Mouse (Mus musculus) MEL (cell line): Measurements from ENCODE around the gene Mertk. TPM values are rescaled to one million over a fixed set of nuclear protein-coding genes. Genes with fewer than 3 reads are reported as not detected.

Source experiments
- DNase-seq: peaks from one replicate; pipeline ENCODE4 v3.0.0; 2011; ENCODE audit warnings: low read depth, low spot score
- H3K27ac ChIP-seq: 2 replicates; pipeline ENCODE4 v1.5.1; 2012; ENCODE audit warnings: low read depth, mild to moderate bottlenecking, control low read depth, low read length, moderate library complexity; ENCODE audit not compliant: control insufficient read depth
- H3K27me3 ChIP-seq, 2 experiments: fragments of 150-350 bp in 1 of 2; sonication (generic) in 1 of 2; 2 replicates each; pipeline ENCODE4 v1.6.1; 2012; ENCODE audit warnings: low read length in 2 of 2, mild to moderate bottlenecking in 2 of 2, improper control_type of control experiment in 1 of 2, moderate library complexity in 1 of 2; ENCODE audit not compliant: insufficient read depth in 2 of 2, control insufficient read depth in 1 of 2
- H3K36me3 ChIP-seq, 2 experiments: 2 replicates each; pipeline ENCODE4 v1.6.1; 2012 to 2014; ENCODE audit warnings: low read length in 2 of 2, improper control_type of control experiment in 1 of 2, inconsistent platforms in 1 of 2, mild to moderate bottlenecking in 1 of 2; ENCODE audit not compliant: insufficient read depth in 2 of 2, control insufficient read depth in 1 of 2
- H3K4me1 ChIP-seq, 2 experiments: fragments of 150-350 bp in 1 of 2; sonication (generic) in 1 of 2; 2 replicates each; pipeline ENCODE4 v1.6.1; 2012; ENCODE audit warnings: low read length in 2 of 2, improper control_type of control experiment in 1 of 2, mild to moderate bottlenecking in 1 of 2; ENCODE audit not compliant: insufficient read depth in 2 of 2, control insufficient read depth in 1 of 2
- H3K4me3 ChIP-seq, 2 experiments: fragments of 150-350 bp in 1 of 2; sonication (generic) in 1 of 2; 2 replicates each; pipeline ENCODE4 v1.5.1; 2012; ENCODE audit warnings: low read depth in 2 of 2, low read length in 2 of 2, mild to moderate bottlenecking in 2 of 2, moderate library complexity in 2 of 2, control low read depth in 1 of 2, improper control_type of control experiment in 1 of 2; ENCODE audit not compliant: control insufficient read depth in 1 of 2, insufficient read depth in 1 of 2
- H3K79me2 ChIP-seq: 2 replicates; pipeline ENCODE4 v1.6.1; 2012; ENCODE audit warnings: mild to moderate bottlenecking, low read length, moderate library complexity; ENCODE audit not compliant: control insufficient read depth, poor library complexity, insufficient read depth
- H3K9ac ChIP-seq: 2 replicates; pipeline ENCODE4 v1.6.1; 2012; ENCODE audit warnings: low read depth, mild to moderate bottlenecking, control low read depth, low read length, moderate library complexity; ENCODE audit not compliant: control insufficient read depth, poor library complexity, severe bottlenecking
- H3K9me3 ChIP-seq: fragments of 150-350 bp; sonication (generic); replicated peaks from 2 replicates; pipeline ENCODE4 v1.6.1; 2012; ENCODE audit warnings: mild to moderate bottlenecking, low read length, improper control_type of control experiment, moderate library complexity; ENCODE audit not compliant: insufficient read depth
- BHLHE40 ChIP-seq: IDR thresholded peaks from 2 replicates; pipeline ENCODE4 v1.6.1; 2012; ENCODE audit warnings: low read depth, mild to moderate bottlenecking, inconsistent platforms, low read length, improper control_type of control experiment, borderline replicate concordance
- CHD1 ChIP-seq: IDR thresholded peaks from 2 replicates; pipeline ENCODE4 v1.6.1; 2012; ENCODE audit warnings: low read depth, mild to moderate bottlenecking, inconsistent platforms, low read length, improper control_type of control experiment
- CHD2 ChIP-seq: IDR thresholded peaks from 2 replicates; pipeline ENCODE4 v1.6.1; 2011; ENCODE audit warnings: low read length, improper control_type of control experiment
- CTCF ChIP-seq, 3 experiments: IDR thresholded peaks in 2 of 3; conservative IDR thresholded peaks in 1 of 3; 2 replicates each; pipeline ENCODE4 v1.5.1; 2011 to 2012; ENCODE audit warnings: low read length in 3 of 3, low read depth in 2 of 3, mild to moderate bottlenecking in 2 of 3, improper control_type of control experiment in 1 of 3, inconsistent platforms in 1 of 3, mixed read lengths in 1 of 3, moderate library complexity in 1 of 3; ENCODE audit not compliant: control insufficient read depth in 1 of 3, insufficient read depth in 1 of 3, poor library complexity in 1 of 3, severe bottlenecking in 1 of 3
- ELF1 ChIP-seq: IDR thresholded peaks from 2 replicates; pipeline ENCODE4 v1.6.1; 2014; ENCODE audit warnings: low read depth, mild to moderate bottlenecking, inconsistent platforms, low read length, improper control_type of control experiment, moderate library complexity
- ETS1 ChIP-seq: IDR thresholded peaks from 2 replicates; pipeline ENCODE4 v1.6.1; 2012; ENCODE audit warnings: low read depth, mild to moderate bottlenecking, inconsistent platforms, low read length, improper control_type of control experiment, moderate library complexity
- GABPA ChIP-seq: IDR thresholded peaks from 2 replicates; pipeline ENCODE4 v1.6.1; 2012; ENCODE audit warnings: low read depth, mild to moderate bottlenecking, inconsistent platforms, low read length, improper control_type of control experiment, moderate library complexity
- KAT2A ChIP-seq: conservative IDR thresholded peaks from 2 replicates; pipeline ENCODE4 v1.6.1; 2012; ENCODE audit warnings: low read depth, low read length, improper control_type of control experiment, inconsistent platforms
- MAX ChIP-seq: IDR thresholded peaks from 2 replicates; pipeline ENCODE4 v1.6.1; 2011; ENCODE audit warnings: low read length, improper control_type of control experiment
- POLR2A ChIP-seq, 2 experiments: IDR thresholded peaks; 2 replicates each; pipeline ENCODE4 v1.6.1; 2011 to 2012; ENCODE audit warnings: low read length in 2 of 2, mild to moderate bottlenecking in 2 of 2, control low read depth in 1 of 2, improper control_type of control experiment in 1 of 2, low read depth in 1 of 2, moderate library complexity in 1 of 2; ENCODE audit not compliant: control insufficient read depth in 1 of 2, insufficient read depth in 1 of 2, poor library complexity in 1 of 2
- POLR2AphosphoS2 ChIP-seq: IDR thresholded peaks from 2 replicates; pipeline ENCODE4 v1.6.1; 2011; ENCODE audit warnings: low read length, improper control_type of control experiment
- POLR2AphosphoS5 ChIP-seq: IDR thresholded peaks from 2 replicates; pipeline ENCODE4 v1.6.1; 2012; ENCODE audit warnings: low read depth, borderline replicate concordance, mild to moderate bottlenecking, inconsistent platforms, low read length, moderate library complexity, mixed read lengths
- RAD21 ChIP-seq: IDR thresholded peaks from 2 replicates; pipeline ENCODE4 v1.6.1; 2011; ENCODE audit warnings: mild to moderate bottlenecking, low read depth, low read length, improper control_type of control experiment
- RCOR1 ChIP-seq: IDR thresholded peaks from 2 replicates; pipeline ENCODE4 v1.6.1; 2012; ENCODE audit warnings: low read depth, mild to moderate bottlenecking, inconsistent platforms, low read length, improper control_type of control experiment
- SMC3 ChIP-seq: IDR thresholded peaks from 2 replicates; pipeline ENCODE4 v1.6.1; 2011; ENCODE audit warnings: low read depth, low read length, improper control_type of control experiment
- TAL1 ChIP-seq: IDR thresholded peaks from 2 replicates; pipeline ENCODE4 v1.6.1; 2012; ENCODE audit warnings: mild to moderate bottlenecking, inconsistent platforms, low read length, moderate library complexity, mixed read lengths
- TBP ChIP-seq: IDR thresholded peaks from 2 replicates; pipeline ENCODE4 v1.8.0; 2011; ENCODE audit warnings: low read depth, low read length, improper control_type of control experiment
- TCF12 ChIP-seq: IDR thresholded peaks from 2 replicates; pipeline ENCODE4 v1.6.1; 2014; ENCODE audit warnings: low read depth, mild to moderate bottlenecking, inconsistent platforms, low read length, improper control_type of control experiment, moderate library complexity
- UBTF ChIP-seq: IDR thresholded peaks from 2 replicates; pipeline ENCODE4 v1.6.1; 2012; ENCODE audit warnings: low read depth, mild to moderate bottlenecking, inconsistent platforms, low read length, improper control_type of control experiment, moderate library complexity, borderline replicate concordance; ENCODE audit not compliant: insufficient read depth
- USF1 ChIP-seq: IDR thresholded peaks from 2 replicates; pipeline ENCODE4 v1.6.1; 2014; ENCODE audit warnings: low read depth, mild to moderate bottlenecking, inconsistent platforms, low read length, improper control_type of control experiment, moderate library complexity
- USF2 ChIP-seq, 2 experiments: IDR thresholded peaks; 2 replicates each; pipeline ENCODE4 v1.6.1; 2011 to 2012; ENCODE audit warnings: improper control_type of control experiment in 2 of 2, low read length in 2 of 2, borderline replicate concordance in 1 of 2, inconsistent platforms in 1 of 2, low read depth in 1 of 2, mild to moderate bottlenecking in 1 of 2; ENCODE audit not compliant: insufficient read depth in 1 of 2
- ZKSCAN1 ChIP-seq: IDR thresholded peaks from 2 replicates; pipeline ENCODE4 v1.6.1; 2012; ENCODE audit warnings: low read depth, mild to moderate bottlenecking, inconsistent platforms, low read length, improper control_type of control experiment, moderate library complexity
- ZMIZ1 ChIP-seq: IDR thresholded peaks from 2 replicates; pipeline ENCODE4 v1.6.1; 2012; ENCODE audit warnings: low read depth, mild to moderate bottlenecking, inconsistent platforms, low read length, improper control_type of control experiment, moderate library complexity
- ZNF384 ChIP-seq: IDR thresholded peaks from 2 replicates; pipeline ENCODE4 v1.6.1; 2012; ENCODE audit warnings: low read depth, mild to moderate bottlenecking, inconsistent platforms, low read length, improper control_type of control experiment
- polyA plus RNA-seq, 2 experiments: library from polyadenylated mRNA; stranded (reverse) in 1 of 2; unstranded in 1 of 2; fragments of >175 nt in 1 of 2; fragments of >200 nt in 1 of 2; gene quantifications; 2 replicates each; pipeline versions ENCODE4 v1.2.1 to v1.2.4; 2012; ENCODE audit warnings: low replicate concordance in 2 of 2, low read depth in 1 of 2; ENCODE audit not compliant: insufficient read length in 2 of 2, insufficient read depth in 1 of 2, missing spikeins in 1 of 2
- total RNA-seq: library from RNA; depleted of rRNA; stranded (reverse); fragments of 300-350 nt; gene quantifications from 2 replicates; pipeline ENCODE4 v1.2.3, GENCODE M21; 2012

The Mertk gene
- total and polyA plus RNA-seq, 3 experiments = not detected

GRCm38 (mm10) chr2:128694548-128694947 lies 4.2 kb upstream of the Mertk start:
- H3K9ac ChIP-seq = no peak overlapping the region
- H3K36me3 ChIP-seq = no peaks in the 10 kb centered on the region
- DNase-seq = no peak
- no peaks in the 10 kb centered on the region for H3K79me2 ChIP-seq
- no peaks in the 10 kb centered on the region for H3K9me3 ChIP-seq
- TF ChIP-seq CTCF (IDR thresholded peaks at IDR 0.05 in 2 of 3, conservative IDR thresholded peaks at IDR 0.05 in 1 of 3; ENCODE audit: control insufficient read depth in 1 of 3, insufficient read depth in 1 of 3, low read depth in 2 of 3, low read length in 3 of 3, poor library complexity in 1 of 3, severe bottlenecking in 1 of 3) = peak in 1 of 3 experiments; percentile 23; a peak in 1 of 6 replicates
- TF ChIP-seq TAL1 = no peak
- TF ChIP-seq KAT2A = no peak
- no peak for TF ChIP-seq MAX
- TF ChIP-seq SMC3 = peak; percentile 4; the same call in 1 of the 2 replicates
- no peak for TF ChIP-seq TCF12
- no peak for TF ChIP-seq CHD1
- TF ChIP-seq GABPA = no peak
- TF ChIP-seq POLR2A (IDR thresholded peaks at IDR 0.05; ENCODE audit: control insufficient read depth in 1 of 2, insufficient read depth in 1 of 2, low read depth in 1 of 2, low read length in 2 of 2, poor library complexity in 1 of 2) = no peak
- no peaks in the 10 kb centered on the region for H3K4me1 ChIP-seq
- H3K4me3 ChIP-seq = no peak overlapping the region
- H3K27me3 ChIP-seq = peaks cover 0 to 2% of the 10 kb centered on the region in 2 experiments; a peak in 2 of 4 replicates
- no peak overlapping the region for H3K27ac ChIP-seq

GRCm38 (mm10) chr2:128696426-128696825 lies 2.3 kb upstream of the Mertk start:
- no peaks in the 10 kb centered on the region for H3K9me3 ChIP-seq
- peaks cover 0 to 2% of the 10 kb centered on the region in 2 experiments; a peak in 3 of 4 replicates for H3K27me3 ChIP-seq
- no peaks in the 10 kb centered on the region for H3K79me2 ChIP-seq
- H3K36me3 ChIP-seq = no peaks in the 10 kb centered on the region
- no peak overlapping the region for H3K27ac ChIP-seq
- H3K9ac ChIP-seq = no peak overlapping the region
- H3K4me1 ChIP-seq = no peaks in the 10 kb centered on the region
- TF ChIP-seq SMC3 (no peak), POLR2AphosphoS5 (no peak), POLR2AphosphoS2 (no peak), TBP (no peak), ZMIZ1 (no peak), ZNF384 (no peak), BHLHE40 (no peak), CHD2 (no peak), UBTF (no peak)
- no peak for DNase-seq
- H3K4me3 ChIP-seq = no peak overlapping the region

- H3K4me3 ChIP-seq = no peak overlapping the region
- H3K9ac ChIP-seq = no peak overlapping the region
- no peaks in the 10 kb centered on the region for H3K79me2 ChIP-seq
- H3K36me3 ChIP-seq = no peaks in the 10 kb centered on the region
- TF ChIP-seq POLR2A (IDR thresholded peaks at IDR 0.05; ENCODE audit: control insufficient read depth in 1 of 2, insufficient read depth in 1 of 2, low read depth in 1 of 2, low read length in 2 of 2, poor library complexity in 1 of 2) (no peak), USF1 (no peak), RAD21 (no peak), USF2 (IDR thresholded peaks at IDR 0.05; ENCODE audit: borderline replicate concordance in 1 of 2, insufficient read depth in 1 of 2, low read depth in 1 of 2, low read length in 2 of 2) (no peak), ELF1 (no peak), ZKSCAN1 (no peak), RCOR1 (no peak), ETS1 (no peak)
- H3K4me1 ChIP-seq = no peaks in the 10 kb centered on the region
- no peaks in the 10 kb centered on the region for H3K9me3 ChIP-seq
- H3K27ac ChIP-seq = no peak overlapping the region
- H3K27me3 ChIP-seq = peaks cover 2 to 3% of the 10 kb centered on the region in 2 experiments; a peak in 3 of 4 replicates
- no peak for DNase-seq
Observed at GRCm38 (mm10) chr2:128697047-128697446, 1.7 kb upstream of the Mertk start.
